Mouse (Mus musculus): ENCODE data around the gene Gm13277. TPM values are rescaled to one million over a fixed set of nuclear protein-coding genes. Genes with fewer than 3 reads are reported as not detected.
"Not testable (repeated sequence)": the region's sequence is repeated elsewhere in the genome, so short reads cannot be mapped to it uniquely, and the experiment has no call there.

Gene Gm13277
- polyA plus RNA-seq (2012; rRNA removed) = not detected in 2 replicates

GRCm38 (mm10) chr4:88788402-88788801 lies at the start of gene Gm13277:
Gene Gm13277, plus strand, starts transcription at chr4:88788632.
- not testable (repeated sequence) for DNase-seq (ENCODE audit: low read depth)
- peak; percentile 29; the same call in 1 of the 2 replicates for TF ChIP-seq CTCF (IDR thresholded peaks at IDR 0.05; ENCODE audit: borderline replicate concordance, extremely low read depth, insufficient read depth, insufficient read length)

- no peak for DNase-seq (ENCODE audit: low read depth)
- TF ChIP-seq POLR2A (IDR thresholded peaks at IDR 0.05; ENCODE audit: borderline replicate concordance, extremely low read depth, insufficient read depth, insufficient read length, poor library complexity, severe bottlenecking) (no peak), CTCF (IDR thresholded peaks at IDR 0.05; ENCODE audit: borderline replicate concordance, extremely low read depth, insufficient read depth, insufficient read length) (no peak)
Measured at GRCm38 (mm10) chr4:88739036-88739435, 49.4 kb upstream of the Gm13277 start.

- DNase-seq (ENCODE audit: low read depth) = no peak
- TF ChIP-seq POLR2A (IDR thresholded peaks at IDR 0.05; ENCODE audit: borderline replicate concordance, extremely low read depth, insufficient read depth, insufficient read length, poor library complexity, severe bottlenecking) (no peak), CTCF (IDR thresholded peaks at IDR 0.05; ENCODE audit: borderline replicate concordance, extremely low read depth, insufficient read depth, insufficient read length) (no peak)
Measured at GRCm38 (mm10) chr4:88741426-88741825, 47.0 kb upstream of the Gm13277 start.

GRCm38 (mm10) chr4:88742771-88743371 lies 45.6 kb upstream of the Gm13277 start:
- no peak for DNase-seq (ENCODE audit: low read depth)
- TF ChIP-seq POLR2A (IDR thresholded peaks at IDR 0.05; ENCODE audit: borderline replicate concordance, extremely low read depth, insufficient read depth, insufficient read length, poor library complexity, severe bottlenecking) (no peak), CTCF (IDR thresholded peaks at IDR 0.05; ENCODE audit: borderline replicate concordance, extremely low read depth, insufficient read depth, insufficient read length) (peak; percentile 7; the same call in 1 of the 2 replicates)

- TF ChIP-seq CTCF (IDR thresholded peaks at IDR 0.05; ENCODE audit: borderline replicate concordance, extremely low read depth, insufficient read depth, insufficient read length) (no peak), POLR2A (IDR thresholded peaks at IDR 0.05; ENCODE audit: borderline replicate concordance, extremely low read depth, insufficient read depth, insufficient read length, poor library complexity, severe bottlenecking) (no peak)
- DNase-seq (ENCODE audit: low read depth) = no peak
Measured at GRCm38 (mm10) chr4:88744207-88744606, 44.2 kb upstream of the Gm13277 start.

GRCm38 (mm10) chr4:88749926-88750325 lies 38.5 kb upstream of the Gm13277 start:
- no peak for DNase-seq (ENCODE audit: low read depth)
- TF ChIP-seq CTCF (IDR thresholded peaks at IDR 0.05; ENCODE audit: borderline replicate concordance, extremely low read depth, insufficient read depth, insufficient read length) (no peak), POLR2A (IDR thresholded peaks at IDR 0.05; ENCODE audit: borderline replicate concordance, extremely low read depth, insufficient read depth, insufficient read length, poor library complexity, severe bottlenecking) (no peak)

GRCm38 (mm10) chr4:88754818-88755340 lies 33.6 kb upstream of the Gm13277 start, which contains the start of gene Gm13271:
Gene Gm13271, plus strand, starts transcription at chr4:88754868.
- DNase-seq (ENCODE audit: low read depth) = not testable (repeated sequence)

- DNase-seq (ENCODE audit: low read depth) = not testable (repeated sequence)
Measured at GRCm38 (mm10) chr4:88756581-88757513, 31.6 kb upstream of the Gm13277 start.

- peak; percentile 67 for TF ChIP-seq CTCF (IDR thresholded peaks at IDR 0.05; ENCODE audit: borderline replicate concordance, extremely low read depth, insufficient read depth, insufficient read length)
- peak; percentile 95 for DNase-seq (ENCODE audit: low read depth)
Measured at GRCm38 (mm10) chr4:88757628-88758031, 30.8 kb upstream of the Gm13277 start.

GRCm38 (mm10) chr4:88758751-88759150 lies 29.7 kb upstream of the Gm13277 start:
- not testable (repeated sequence) for DNase-seq (ENCODE audit: low read depth)

- not testable (repeated sequence) for DNase-seq (ENCODE audit: low read depth)
Measured at GRCm38 (mm10) chr4:88759610-88760268, 28.7 kb upstream of the Gm13277 start, which contains the start of gene Gm13283. Gene Gm13283, plus strand, starts transcription at chr4:88760119.

GRCm38 (mm10) chr4:88760431-88760830 lies 28.0 kb upstream of the Gm13277 start:
- peak; percentile 91 for DNase-seq (ENCODE audit: low read depth)

GRCm38 (mm10) chr4:88761776-88762175 lies 26.7 kb upstream of the Gm13277 start:
- not testable (repeated sequence) for DNase-seq (ENCODE audit: low read depth)

GRCm38 (mm10) chr4:88762341-88762740 lies 26.1 kb upstream of the Gm13277 start:
- not testable (repeated sequence) for DNase-seq (ENCODE audit: low read depth)

- peak; percentile 81 for DNase-seq (ENCODE audit: low read depth)
Measured at GRCm38 (mm10) chr4:88763384-88764018, 24.9 kb upstream of the Gm13277 start.

GRCm38 (mm10) chr4:88773534-88773933 lies 14.9 kb upstream of the Gm13277 start, which contains the start of gene Gm13290:
Gene Gm13290, plus strand, starts transcription at chr4:88773834.
- not testable (repeated sequence) for DNase-seq (ENCODE audit: low read depth)

- not testable (repeated sequence) for DNase-seq (ENCODE audit: low read depth)
Measured at GRCm38 (mm10) chr4:88776622-88777021, 11.8 kb upstream of the Gm13277 start, which contains the start of gene Gm13289. Gene Gm13289, plus strand, starts transcription at chr4:88776922.

All from brain, embryonic 14.5 days (tissue).